Mouse (Mus musculus): ENCODE data around the gene Isg15. TPM values are rescaled to one million over a fixed set of nuclear protein-coding genes. Genes with fewer than 3 reads are reported as not detected.
"Not testable (repeated sequence)": the region's sequence is repeated elsewhere in the genome, so short reads cannot be mapped to it uniquely, and the experiment has no call there.

Isg15 gene
- polyA plus RNA-seq, 1 experiment from 2014 or later = 70.8 TPM

GRCm38 (mm10) chr4:156169129-156169528 is 31.5 kb downstream of the Isg15 start:
- DNase-seq (ENCODE audit: low spot score) = no peak

- DNase-seq (ENCODE audit: low spot score) = no peak
Measured at GRCm38 (mm10) chr4:156168611-156169010, 32.0 kb downstream of the Isg15 start.

- DNase-seq (ENCODE audit: low spot score) = peak; percentile 21
Measured at GRCm38 (mm10) chr4:156166477-156166876, 34.1 kb downstream of the Isg15 start.

- no peak for DNase-seq (ENCODE audit: low spot score)
Measured at GRCm38 (mm10) chr4:156154771-156155170, 45.8 kb downstream of the Isg15 start.

DNA sequence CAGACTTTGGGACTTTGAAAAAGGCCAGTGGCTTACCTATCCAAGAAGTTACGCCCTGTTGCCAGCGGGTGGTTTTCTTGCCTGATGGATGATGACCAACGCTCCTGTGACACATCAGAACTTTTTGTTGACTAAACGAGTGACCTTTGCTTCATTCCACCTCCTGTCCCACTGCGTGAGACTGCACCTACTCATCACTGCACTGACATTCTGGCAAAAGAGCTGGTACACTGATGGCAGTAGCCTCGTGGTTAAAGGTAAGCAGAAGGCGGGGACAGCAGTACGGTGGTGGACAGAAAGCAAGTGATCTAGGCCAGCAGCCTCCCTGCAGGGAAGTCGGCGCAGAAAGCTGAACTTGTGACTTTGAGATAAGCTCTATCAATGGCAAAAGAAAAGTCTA is 49.7 kb downstream of the Isg15 start:
- not testable (repeated sequence) for DNase-seq (ENCODE audit: low spot score)

Small RNAs within 50 kb of the gene (microRNA-seq; reads per million reads assigned to microRNA genes)
- gene Mir7658 (ENCODE audit: borderline number of aligned reads) = 3.3 reads per million

Other genes with a start within 250 kb of the Isg15 start
- gene C1qtnf12, start 238.5 kb downstream of the Isg15 start, polyA plus RNA-seq (2015; fragmentation: Nextera tagmentation; extraction: Ambion mirVana) = 14.9 and 19.3 TPM in 2 replicates
- gene B3galt6, start 208.2 kb downstream of the Isg15 start, polyA plus RNA-seq (2015; fragmentation: Nextera tagmentation; extraction: Ambion mirVana) = 8.4 and 10.7 TPM in 2 replicates
- 187 and 194 TPM in 2 replicates for gene Sdf4, start 207.9 kb downstream of the Isg15 start, polyA plus RNA-seq (2015; fragmentation: Nextera tagmentation; extraction: Ambion mirVana)
- gene Tnfrsf4, start 187.0 kb downstream of the Isg15 start, polyA plus RNA-seq (2015; fragmentation: Nextera tagmentation; extraction: Ambion mirVana) = 7.9 and 9.5 TPM in 2 replicates
- 13.9 and 14.8 TPM in 2 replicates for gene Tnfrsf18, start 174.7 kb downstream of the Isg15 start, polyA plus RNA-seq (2015; fragmentation: Nextera tagmentation; extraction: Ambion mirVana)
- gene Ttll10, start 141.4 kb downstream of the Isg15 start, polyA plus RNA-seq (2015; fragmentation: Nextera tagmentation; extraction: Ambion mirVana) = 0.27 and 0.35 TPM in 2 replicates
- 16.3 and 17.5 TPM in 2 replicates for gene 9430015G10Rik, start 90.8 kb downstream of the Isg15 start, polyA plus RNA-seq (2015; fragmentation: Nextera tagmentation; extraction: Ambion mirVana)
- gene Rnf223, start 70.3 kb downstream of the Isg15 start, polyA plus RNA-seq (2015; fragmentation: Nextera tagmentation; extraction: Ambion mirVana) = 0.09 and 0.23 TPM in 2 replicates
- 10.4 and 11.6 TPM in 2 replicates for gene Agrn, start 3.3 kb downstream of the Isg15 start, polyA plus RNA-seq (2015; fragmentation: Nextera tagmentation; extraction: Ambion mirVana)
- gene AW011738, start 2.5 kb upstream of the Isg15 start, polyA plus RNA-seq (2015; fragmentation: Nextera tagmentation; extraction: Ambion mirVana) = 11.4 and 11.9 TPM in 2 replicates
- gene Perm1, start 15.1 kb upstream of the Isg15 start, polyA plus RNA-seq (2015; fragmentation: Nextera tagmentation; extraction: Ambion mirVana) = 0.96 and 1.0 TPM in 2 replicates
- gene Plekhn1, start 34.0 kb upstream of the Isg15 start, polyA plus RNA-seq (2015; fragmentation: Nextera tagmentation; extraction: Ambion mirVana) = 15.6 and 16.3 TPM in 2 replicates
- gene Noc2l, start 35.2 kb upstream of the Isg15 start, polyA plus RNA-seq (2015; fragmentation: Nextera tagmentation; extraction: Ambion mirVana) = 82.9 and 89.1 TPM in 2 replicates
- 0.32 and 0.59 TPM in 2 replicates for gene Samd11, start 54.8 kb upstream of the Isg15 start, polyA plus RNA-seq (2015; fragmentation: Nextera tagmentation; extraction: Ambion mirVana)
- gene Vmn2r-ps159, start 130.3 kb upstream of the Isg15 start, polyA plus RNA-seq (2015; fragmentation: Nextera tagmentation; extraction: Ambion mirVana) = not detected in 2 replicates

Data from thymus, postnatal 0 days (tissue).